Mouse (Mus musculus) kidney, postnatal 4 days (tissue): ENCODE data around the gene Gm28919.
"Not testable (repeated sequence)": the region's sequence is repeated elsewhere in the genome, so short reads cannot be mapped to it uniquely, and the experiment has no call there.

Experiments used
- DNase-seq, 2 experiments: peaks; one replicate each; pipeline ENCODE4 v3.0.0; 2021; ENCODE audit warnings: mixed read lengths in 2 of 2

Gm28919 gene

DNA sequence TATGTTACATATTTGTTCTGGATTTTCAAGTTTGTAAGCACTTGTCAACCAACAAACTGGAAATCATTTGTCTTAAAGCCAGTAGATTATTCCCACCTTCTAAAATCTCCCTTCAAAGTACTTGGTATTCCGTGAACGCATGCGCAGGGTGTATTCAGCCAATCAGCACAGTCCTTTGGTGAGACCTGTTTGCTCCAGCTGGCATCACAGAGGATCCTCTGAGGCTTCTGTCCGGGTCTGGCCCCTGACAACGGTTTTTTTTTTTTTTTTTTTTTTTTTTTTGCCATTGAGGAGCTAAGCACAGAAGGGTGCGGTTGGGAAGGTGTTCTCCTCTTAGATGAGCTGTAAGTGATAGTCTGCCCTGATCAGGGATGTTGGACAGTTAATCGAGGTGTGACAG is at the start of gene Gm28919:
TSS of gene Gm28919 (plus strand) at position 301 of the 400 bp plus-strand sequence.
- not testable (repeated sequence) for DNase-seq
